ENCODE assay signal across 23 mouse cellular contexts in genomic region chr13:62949560-62950188, GRCm38 (mm10). TPM values are rescaled to one million over a fixed set of nuclear protein-coding genes. Genes with fewer than 3 reads are reported as not detected.
DNase-seq lines count a peak whose midpoint lies in the region; ATAC-seq and TF ChIP-seq lines count a peak whose summit lies in the region.
"Had no signal": no experiment of that assay in that cellular context is flagged by ENCODE, and none has a peak within 500 bp of the region (broad histone marks: within the 10 kb centered on the region; RNA-seq: fewer than 3 reads in every experiment).

No protein-coding gene starts in this region.

- no peaks in the 10 kb centered on the region for H3K9me3 ChIP-seq in intestine, embryonic 14.5 days (ENCODE audit: control insufficient read depth, low read length)
- no peaks in the 10 kb centered on the region for H3K9me3 ChIP-seq in intestine, embryonic 16.5 days (ENCODE audit: control insufficient read depth, low read length)
- H3K9me3 ChIP-seq in lung, embryonic 16.5 days (ENCODE audit: control insufficient read depth, low read length), result no peaks in the 10 kb centered on the region
- H3K9me3 ChIP-seq: forebrain, embryonic 12.5 days; hindbrain, embryonic 15.5 days; intestine, embryonic 15.5 days; kidney, embryonic 15.5 days; neural tube, embryonic 13.5 days had no signal

- H3K36me3 ChIP-seq in intestine, embryonic 14.5 days (ENCODE audit: control insufficient read depth, insufficient read depth, low read length), result no peaks in the 10 kb centered on the region
- H3K36me3 ChIP-seq in intestine, embryonic 16.5 days (ENCODE audit: control insufficient read depth, insufficient read depth, low read length), result no peaks in the 10 kb centered on the region
- no peaks in the 10 kb centered on the region for H3K36me3 ChIP-seq in lung, embryonic 16.5 days (ENCODE audit: control insufficient read depth, insufficient read depth, low read length)
- H3K36me3 ChIP-seq: forebrain, embryonic 12.5 days; hindbrain, embryonic 15.5 days; intestine, embryonic 15.5 days; kidney, embryonic 15.5 days; neural tube, embryonic 13.5 days had no signal

- TF ChIP-seq POLR2A in brain, embryonic 14.5 days (IDR thresholded peaks at IDR 0.05; ENCODE audit: borderline replicate concordance, extremely low read depth, insufficient read depth, insufficient read length, poor library complexity, severe bottlenecking), result no peak

- peak overlapping the region; percentile 11; the same call in 1 of the 2 replicates for H3K27ac ChIP-seq in intestine, embryonic 14.5 days (ENCODE audit: low read depth)
- H3K27ac ChIP-seq in intestine, embryonic 16.5 days (ENCODE audit: low read length), result no peak overlapping the region
- H3K27ac ChIP-seq in lung, embryonic 16.5 days (ENCODE audit: low read length), result peak overlapping the region; percentile 77
- no peak overlapping the region for H3K27ac ChIP-seq in layer of hippocampus, adult 2 months
- H3K27ac ChIP-seq: forebrain, embryonic 12.5 days; hindbrain, embryonic 15.5 days; intestine, embryonic 15.5 days; left cerebral cortex, adult 2 months; neural tube, embryonic 13.5 days had no signal

- no peak overlapping the region for H3K4me2 ChIP-seq in intestine, embryonic 14.5 days (ENCODE audit: low read length)
- H3K4me2 ChIP-seq in intestine, embryonic 16.5 days (ENCODE audit: low read depth, low read length), result no peak overlapping the region
- no peak overlapping the region for H3K4me2 ChIP-seq in lung, embryonic 16.5 days (ENCODE audit: low read depth, low read length)
- H3K4me2 ChIP-seq: forebrain, embryonic 12.5 days; heart, embryonic 11.5 days; hindbrain, embryonic 15.5 days; intestine, embryonic 15.5 days; kidney, embryonic 15.5 days; neural tube, embryonic 13.5 days had no signal

- TF ChIP-seq CTCF in brain, embryonic 14.5 days (IDR thresholded peaks at IDR 0.05; ENCODE audit: borderline replicate concordance, extremely low read depth, insufficient read depth, insufficient read length), result no peak
- TF ChIP-seq CTCF in layer of hippocampus, adult 2 months (conservative IDR thresholded peaks at IDR 0.05), result no peak

- no peaks in the 10 kb centered on the region for H3K27me3 ChIP-seq in intestine, embryonic 14.5 days (replicated peaks; ENCODE audit: control insufficient read depth, insufficient read depth, low read length)
- no peaks in the 10 kb centered on the region for H3K27me3 ChIP-seq in intestine, embryonic 16.5 days (replicated peaks; ENCODE audit: control insufficient read depth, insufficient read depth, low read length)
- H3K27me3 ChIP-seq in lung, embryonic 16.5 days (ENCODE audit: control insufficient read depth, insufficient read depth, low read depth, low read length), result no peaks in the 10 kb centered on the region
- H3K27me3 ChIP-seq: forebrain, embryonic 12.5 days; hindbrain, embryonic 15.5 days; intestine, embryonic 15.5 days; kidney, embryonic 15.5 days; neural tube, embryonic 13.5 days had no signal

- no peak for ATAC-seq in intestine, embryonic 14.5 days (replicated peaks; ENCODE audit: low FRiP score, low TSS enrichment, low read depth)
- no peak for ATAC-seq in intestine, embryonic 16.5 days
- peak; percentile 79 for ATAC-seq in lung, embryonic 16.5 days (ENCODE audit: low read depth)
- ATAC-seq: activated CD4-positive, CD25-positive, alpha-beta regulatory T cell, adult 4 months; intestine, embryonic 15.5 days; midbrain, embryonic 16.5 days had no signal

- no peak for DNase-seq in intestine, embryonic 14.5 days (ENCODE audit: low spot score)
- no peak for DNase-seq in lung, postnatal 36 days
- DNase-seq in brain, embryonic 14.5 days (ENCODE audit: low read depth), result peak; percentile 64
- DNase-seq in cerebellum, adult 11 months, result no peak
- DNase-seq in layer of hippocampus, adult 2 months (ENCODE audit: low spot score in 2 of 2), result no peak
- DNase-seq: adrenal gland, adult 8-10 months; B cell, adult 2 months; cerebellum, adult 8-10 months; gastrocnemius, postnatal 14 days; heart, adult 11 months; thymus, postnatal 14 days had no signal

- 22% methylated on average over 4 of the region's 4 CpGs for WGBS in intestine, embryonic 14.5 days
- 28% methylated on average over 4 of the region's 4 CpGs for WGBS in intestine, embryonic 16.5 days
- 29% methylated on average over 4 of the region's 4 CpGs for WGBS in lung, embryonic 16.5 days

- no peak overlapping the region for H3K9ac ChIP-seq in intestine, embryonic 14.5 days (ENCODE audit: low read length)
- no peak overlapping the region for H3K9ac ChIP-seq in intestine, embryonic 16.5 days (ENCODE audit: low read depth, low read length)
- H3K9ac ChIP-seq in lung, embryonic 16.5 days (ENCODE audit: low read length), result no peak overlapping the region
- H3K9ac ChIP-seq: forebrain, embryonic 12.5 days; hindbrain, embryonic 15.5 days; intestine, embryonic 15.5 days; kidney, embryonic 15.5 days; neural tube, embryonic 13.5 days had no signal

- no peak overlapping the region for H3K4me3 ChIP-seq in intestine, embryonic 14.5 days (ENCODE audit: low read depth, low read length)
- H3K4me3 ChIP-seq in intestine, embryonic 16.5 days (ENCODE audit: low read length), result no peak overlapping the region
- H3K4me3 ChIP-seq in lung, embryonic 16.5 days (ENCODE audit: low read length), result no peak overlapping the region
- H3K4me3 ChIP-seq in layer of hippocampus, adult 2 months, result no peak overlapping the region
- H3K4me3 ChIP-seq: forebrain, embryonic 12.5 days; hindbrain, embryonic 15.5 days; intestine, embryonic 15.5 days; kidney, embryonic 15.5 days; left cerebral cortex, adult 2 months; myocyte; neural tube, embryonic 13.5 days had no signal

- no peaks in the 10 kb centered on the region; the same call in 1 of the 2 replicates for H3K4me1 ChIP-seq in intestine, embryonic 14.5 days (replicated peaks; ENCODE audit: control insufficient read depth, insufficient read depth, low read length)
- H3K4me1 ChIP-seq in intestine, embryonic 16.5 days (ENCODE audit: control insufficient read depth, insufficient read depth, low read length), result 0 out of 2 replicates have a peak, but pooled peaks cover 2% of the 10 kb centered on the region
- peaks cover 46% of the 10 kb centered on the region for H3K4me1 ChIP-seq in lung, embryonic 16.5 days (replicated peaks; ENCODE audit: control insufficient read depth, insufficient read depth, low read length)
- H3K4me1 ChIP-seq: forebrain, embryonic 12.5 days; hindbrain, embryonic 15.5 days; intestine, embryonic 15.5 days; neural tube, embryonic 13.5 days had no signal

RNA-seq across cellular contexts. Expression of gene 2010111I01Rik, which starts 15.0 kb away (rescaled TPM):
- polyA plus RNA-seq in intestine, embryonic 14.5 days (2014; fragmentation: Nextera tagmentation; extraction: Ambion mirVana), result 135 and 152 TPM in 2 replicates
- 92.8 and 98.7 TPM in 2 replicates for polyA plus RNA-seq in intestine, embryonic 16.5 days (2015; fragmentation: Nextera tagmentation; extraction: Ambion mirVana)
- polyA plus RNA-seq in lung, embryonic 16.5 days (2015; fragmentation: Nextera tagmentation; extraction: Ambion mirVana), result 129 and 133 TPM in 2 replicates
- 27.2 and 34.0 TPM in 2 replicates for polyA plus RNA-seq in brain, embryonic 14.5 days (2012; rRNA removed)
- 10 to 100 TPM; 89.8 to 91.4 TPM for total RNA-seq in layer of hippocampus, adult 2 months (2021)

Comparison
In these comparisons a context has a peak if more than half of its experiments do, and no peak if none do; other contexts are left out.
1. H3K27ac ChIP-seq: peak in intestine, embryonic 14.5 days (single experiment) and lung, embryonic 16.5 days (single experiment); none in intestine, embryonic 16.5 days (single experiment) and layer of hippocampus, adult 2 months (single experiment).